Mouse (Mus musculus): ENCODE measurements around the gene Sat1.

Gene Sat1

DNA sequence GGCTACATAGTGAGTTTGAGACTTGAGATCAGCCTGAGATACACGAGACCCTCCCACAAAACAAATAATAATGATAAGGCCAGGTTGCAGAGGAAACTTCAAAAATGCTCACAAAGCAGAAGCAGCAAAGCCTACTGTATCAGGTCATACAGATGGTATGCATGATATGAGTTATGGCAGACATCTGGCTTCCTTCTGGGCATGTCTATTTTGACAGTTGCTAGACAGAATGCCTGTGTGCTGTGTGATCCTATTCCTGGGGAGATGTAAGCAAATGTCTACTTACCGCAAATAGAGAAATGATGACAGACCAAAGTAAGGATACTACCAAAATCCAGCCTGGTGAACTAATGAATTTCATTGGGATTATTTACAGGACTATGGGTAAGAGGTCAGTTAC is 49.9 kb downstream of the Sat1 start:
- in situ Hi-C loops (cut with MboI, MseI): no loop called here

GRCm38 (mm10) chrX:155163553-155163952 is 52.7 kb downstream of the Sat1 start:
- in situ Hi-C loops (cut with MboI, MseI): no loop called here

All from regulatory T cell (primary cell).